Mouse (Mus musculus): ENCODE results near the gene Zfp641. TPM values are rescaled to one million over a fixed set of nuclear protein-coding genes. Genes with fewer than 3 reads are reported as not detected.

The Zfp641 gene
- polyA plus RNA-seq, 1 experiment from 2014 or later, result 0.65 TPM

DNA sequence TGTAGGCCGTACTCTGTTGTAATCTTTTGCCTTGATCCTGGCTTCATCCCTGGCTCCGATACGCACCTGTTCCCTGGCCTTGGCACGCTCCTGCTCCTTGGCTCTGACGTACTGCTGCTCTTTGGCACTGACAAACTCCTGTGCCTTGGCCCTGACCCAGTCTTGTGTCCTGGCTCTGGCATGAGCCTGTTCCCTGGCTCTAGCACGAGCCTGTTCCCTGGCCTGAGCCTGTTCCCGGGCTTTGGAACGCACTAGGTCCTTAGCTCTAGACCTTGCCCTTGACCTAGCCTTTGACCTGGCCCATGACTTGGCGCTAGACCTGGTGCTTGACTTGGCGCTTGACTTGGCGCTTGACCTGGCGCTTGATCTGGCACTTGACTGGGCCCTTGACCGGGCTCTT lies 39.7 kb downstream of the Zfp641 start:
- Histone ChIP-seq H3K4me1 (replicated peaks; ENCODE audit: control insufficient read depth, insufficient read depth, low read length) (no peaks in the 10 kb centered on the region), H3K27me3 (ENCODE audit: control insufficient read depth, insufficient read depth, low read depth, low read length) (no peaks in the 10 kb centered on the region), H3K36me3 (ENCODE audit: control insufficient read depth, insufficient read depth, low read length) (no peaks in the 10 kb centered on the region), H3K27ac (ENCODE audit: low read length) (no peak overlapping the region), H3K9me3 (ENCODE audit: control insufficient read depth, low read length) (no peaks in the 10 kb centered on the region), H3K4me3 (ENCODE audit: low read length) (no peak overlapping the region), H3K9ac (ENCODE audit: low read length) (no peak overlapping the region), H3K4me2 (ENCODE audit: low read depth, low read length) (no peak overlapping the region)
- ATAC-seq (ENCODE audit: low read depth), result no peak
- 83% methylated on average over 13 of the region's 13 CpGs for WGBS

Other genes with a start within 250 kb of the Zfp641 start
- 32.2 and 33.6 TPM in 2 replicates for gene Pfkm, start 203.6 kb downstream of the Zfp641 start, polyA plus RNA-seq (2015; fragmentation: Nextera tagmentation; extraction: Ambion mirVana)
- gene Senp1, start 202.4 kb downstream of the Zfp641 start, polyA plus RNA-seq (2015; fragmentation: Nextera tagmentation; extraction: Ambion mirVana), result 27.4 and 29.2 TPM in 2 replicates
- 44.5 and 47.9 TPM in 2 replicates for gene Asb8, start 130.5 kb downstream of the Zfp641 start, polyA plus RNA-seq (2015; fragmentation: Nextera tagmentation; extraction: Ambion mirVana)
- gene Ccdc184, start 129.0 kb downstream of the Zfp641 start, polyA plus RNA-seq (2015; fragmentation: Nextera tagmentation; extraction: Ambion mirVana), result 0.20 and 0.24 TPM in 2 replicates
- not detected in 2 replicates for gene Olfr288, start 100.6 kb downstream of the Zfp641 start, polyA plus RNA-seq (2015; fragmentation: Nextera tagmentation; extraction: Ambion mirVana)
- not detected in 2 replicates for gene Gm44579, start 75.2 kb downstream of the Zfp641 start, polyA plus RNA-seq (2015; fragmentation: Nextera tagmentation; extraction: Ambion mirVana)
- gene Olfr287, start 75.1 kb downstream of the Zfp641 start, polyA plus RNA-seq (2015; fragmentation: Nextera tagmentation; extraction: Ambion mirVana), result not detected in 2 replicates
- not detected in 2 replicates for gene Olfr286, start 61.7 kb downstream of the Zfp641 start, polyA plus RNA-seq (2015; fragmentation: Nextera tagmentation; extraction: Ambion mirVana)
- gene H1fnt, start 38.9 kb downstream of the Zfp641 start, polyA plus RNA-seq (2015; fragmentation: Nextera tagmentation; extraction: Ambion mirVana), result not detected in 2 replicates
- not detected in 2 replicates for gene Olfr285, start 21.2 kb upstream of the Zfp641 start, polyA plus RNA-seq (2015; fragmentation: Nextera tagmentation; extraction: Ambion mirVana)
- gene Olfr284, start 44.8 kb upstream of the Zfp641 start, polyA plus RNA-seq (2015; fragmentation: Nextera tagmentation; extraction: Ambion mirVana), result not detected in 2 replicates
- not detected in 2 replicates for gene Olfr283, start 84.8 kb upstream of the Zfp641 start, polyA plus RNA-seq (2015; fragmentation: Nextera tagmentation; extraction: Ambion mirVana)
- gene Olfr282, start 135.1 kb upstream of the Zfp641 start, polyA plus RNA-seq (2015; fragmentation: Nextera tagmentation; extraction: Ambion mirVana), result not detected in 2 replicates
- gene Olfr281, start 156.4 kb upstream of the Zfp641 start, polyA plus RNA-seq (2015; fragmentation: Nextera tagmentation; extraction: Ambion mirVana), result not detected in 2 replicates
- not detected in 2 replicates for gene OR5BS1P, start 173.7 kb upstream of the Zfp641 start, polyA plus RNA-seq (2015; fragmentation: Nextera tagmentation; extraction: Ambion mirVana)
- 0.39 and 0.82 TPM in 2 replicates for gene Lalba, start 186.6 kb upstream of the Zfp641 start, polyA plus RNA-seq (2015; fragmentation: Nextera tagmentation; extraction: Ambion mirVana)
- not detected in 2 replicates for gene Olfr279, start 196.2 kb upstream of the Zfp641 start, polyA plus RNA-seq (2015; fragmentation: Nextera tagmentation; extraction: Ambion mirVana)
- gene Kansl2, start 238.1 kb upstream of the Zfp641 start, polyA plus RNA-seq (2015; fragmentation: Nextera tagmentation; extraction: Ambion mirVana), result 86.3 and 89.9 TPM in 2 replicates

Measured in lung, embryonic 16.5 days (tissue).